Mouse (Mus musculus): ENCODE measurements around the gene Mon1a.

The Mon1a gene

GRCm38 (mm10) chr9:107949184-107949921 lies 61.4 kb downstream of the Mon1a start:
- no peak for DNase-seq (ENCODE audit: low spot score in 2 of 2)

GRCm38 (mm10) chr9:107949922-107950235 lies 61.9 kb downstream of the Mon1a start, which contains the start of gene Traip:
Traip (plus strand) TSS chr9:107950136.
- DNase-seq (ENCODE audit: low spot score in 2 of 2) = no peak

- peak; percentile 85 to 90 for DNase-seq (ENCODE audit: low spot score in 2 of 2)
Observed at GRCm38 (mm10) chr9:107950460-107951355, 62.8 kb downstream of the Mon1a start.

Measured in spleen, postnatal 36 days (tissue).